Mouse (Mus musculus): Measurements from ENCODE around the gene Tsc1.

GRCm38 (mm10) chr2:28601720-28602590 is 39.1 kb upstream of the Tsc1 start:
- TF ChIP-seq POLR2A (IDR thresholded peaks at IDR 0.05; ENCODE audit: borderline replicate concordance, insufficient read depth, low read length), result no peak
- TF ChIP-seq CTCF (IDR thresholded peaks at IDR 0.05; ENCODE audit: borderline replicate concordance, insufficient read depth, low read depth, low read length), result no peak

All from cerebellum, adult 2 months (tissue).